Mouse (Mus musculus) embryonic fibroblast, embryonic 13.5 days (primary cell): ENCODE measurements around the gene Pcbp1.

Experiments
- CTCF ChIP-seq: IDR thresholded peaks from 2 replicates; pipeline ENCODE4 v1.5.1; 2011; ENCODE audit warnings: mild to moderate bottlenecking, control low read depth, low read length, moderate library complexity, borderline replicate concordance; ENCODE audit not compliant: insufficient read depth
- POLR2A ChIP-seq: IDR thresholded peaks from 2 replicates; pipeline ENCODE4 v1.6.1; 2011; ENCODE audit warnings: low read depth, mild to moderate bottlenecking, control low read depth, low read length, moderate library complexity

- no peak for TF ChIP-seq CTCF
- no peak for TF ChIP-seq POLR2A
Measured at GRCm38 (mm10) chr6:86570830-86571229, 44.7 kb upstream of the Pcbp1 start.
